In the genomic region with DNA sequence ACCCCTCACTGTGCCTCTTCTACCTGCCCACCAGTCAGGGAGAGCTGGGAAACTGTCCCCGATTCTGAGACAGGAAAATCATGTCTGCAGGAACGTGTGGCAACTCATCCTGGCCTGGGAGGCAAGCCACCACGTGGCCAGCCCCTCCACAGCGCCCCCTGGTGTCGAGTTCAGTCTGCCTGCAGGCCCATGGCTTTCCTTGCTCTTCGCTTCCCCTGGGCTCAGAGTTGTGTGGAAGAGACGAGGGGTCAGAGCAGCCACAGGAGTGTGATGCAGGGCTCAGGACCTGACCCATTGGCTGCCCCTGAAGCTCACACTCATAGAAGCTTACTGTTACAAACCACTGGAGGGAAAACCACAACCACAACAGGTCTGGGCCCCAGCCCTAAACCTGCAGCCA, we compare ENCODE assay signal across 9 mouse cellular contexts. TPM values are rescaled to one million over a fixed set of nuclear protein-coding genes. Genes with fewer than 3 reads are reported as not detected.
DNase-seq lines count a peak whose midpoint lies in the region; ATAC-seq and TF ChIP-seq lines count a peak whose summit lies in the region.
"Had no signal": no experiment of that assay in that cellular context is flagged by ENCODE, and none has a peak within 500 bp of the region (broad histone marks: within the 10 kb centered on the region; RNA-seq: fewer than 3 reads in every experiment).

No protein-coding gene starts in this region.

- 19% methylated on average over 7 of the region's 7 CpGs for WGBS in heart, embryonic 12.5 days

- H3K9ac ChIP-seq in heart, embryonic 12.5 days, result no peak overlapping the region

- no peaks in the 10 kb centered on the region for H3K27me3 ChIP-seq in heart, embryonic 12.5 days (replicated peaks)

- DNase-seq in layer of hippocampus, adult 2 months (ENCODE audit: low spot score in 2 of 2), result peak; percentile 40 to 81
- DNase-seq in layer of hippocampus, adult 9-11 months, result no peak
- DNase-seq in adrenal gland, adult 8-10 months, result peak; percentile 69
- DNase-seq in embryo, embryonic 11.5 days (ENCODE audit: low read depth, low spot score), result peak; percentile 32
- peak; percentile 66 to 81 for DNase-seq in left cerebral cortex, postnatal 14 days (ENCODE audit: low spot score in 2 of 2)
- peak; percentile 96 for DNase-seq in testis, postnatal 10 days (ENCODE audit: low spot score)

- H3K4me1 ChIP-seq in heart, embryonic 12.5 days (replicated peaks), result peaks cover 27% of the 10 kb centered on the region

- no peak overlapping the region for H3K4me2 ChIP-seq in heart, embryonic 12.5 days

- H3K36me3 ChIP-seq in heart, embryonic 12.5 days, result peaks cover 7% of the 10 kb centered on the region

- no peaks in the 10 kb centered on the region for H3K9me3 ChIP-seq in heart, embryonic 12.5 days (replicated peaks)

- H3K4me3 ChIP-seq in layer of hippocampus, adult 2 months, result no peak overlapping the region
- H3K4me3 ChIP-seq in heart, embryonic 12.5 days, result no peak overlapping the region
- H3K4me3 ChIP-seq: erythroblast, embryonic 14.5 days had no signal

- intact Hi-C loops in left cerebral cortex, postnatal 14 days (cut with DNase I), result no loop called here

- H3K27ac ChIP-seq in layer of hippocampus, adult 2 months, result no peak overlapping the region
- H3K27ac ChIP-seq in heart, embryonic 12.5 days (ENCODE audit: poor library complexity, severe bottlenecking), result no peak overlapping the region

- ATAC-seq in heart, embryonic 12.5 days (ENCODE audit: insufficient number of reproducible peaks, low FRiP score), result 0 out of 2 replicates have a peak, but pooled peaks have one; percentile 20
- peak; percentile 55 for ATAC-seq in monocyte, adult 5-6 weeks (replicated peaks; ENCODE audit: insufficient number of reproducible peaks, low FRiP score, low TSS enrichment, poor library complexity, severe bottlenecking)

- TF ChIP-seq CTCF in layer of hippocampus, adult 2 months (conservative IDR thresholded peaks at IDR 0.05), result peak; percentile 92

RNA-seq across cellular contexts. Expression of gene Prkcd, which starts 13.5 kb away (rescaled TPM):
- total RNA-seq in layer of hippocampus, adult 2 months (2021), result 10 to 100 TPM; 33.3 to 47.5 TPM
- 100 to 1,000 TPM; 118 to 213 (median 160) TPM for total RNA-seq in adrenal gland, adult 8-10 months (2022)
- 38.8 and 40.7 TPM in 2 replicates for polyA plus RNA-seq in heart, embryonic 12.5 days (2016; fragmentation: Nextera tagmentation; extraction: Ambion mirVana)
- 10 to 100 TPM; 12.5 to 15.7 TPM for total RNA-seq in left cerebral cortex, postnatal 14 days (2021)
- 610 to 725 TPM (median 637 TPM) in 3 replicates for total RNA-seq in monocyte, adult 5-6 weeks (2017)

RNA-seq across cellular contexts. Expression of gene Rft1, which starts 41.6 kb away (rescaled TPM):
- 10 to 100 TPM; 10.8 to 12.0 TPM for total RNA-seq in layer of hippocampus, adult 2 months (2021)
- 10 to 100 TPM; 31.0 to 39.7 (median 33.2) TPM for total RNA-seq in adrenal gland, adult 8-10 months (2022)
- 12.1 and 12.3 TPM in 2 replicates for polyA plus RNA-seq in heart, embryonic 12.5 days (2016; fragmentation: Nextera tagmentation; extraction: Ambion mirVana)
- 10 to 100 TPM; 11.0 to 12.4 TPM for total RNA-seq in left cerebral cortex, postnatal 14 days (2021)
- total RNA-seq in monocyte, adult 5-6 weeks (2017), result 14.2 to 22.2 TPM (median 16.0 TPM) in 3 replicates
